Mouse (Mus musculus): Measurements from ENCODE around the gene Gm10424. TPM values are rescaled to one million over a fixed set of nuclear protein-coding genes. Genes with fewer than 3 reads are reported as not detected.
"Not testable (repeated sequence)": the region's sequence is repeated elsewhere in the genome, so short reads cannot be mapped to it uniquely, and the experiment has no call there.

Gm10424 gene
- not detected in 2 replicates for polyA plus RNA-seq (2012)

- not testable (repeated sequence) for TF ChIP-seq GATA1 (IDR thresholded peaks at IDR 0.05; ENCODE audit: low read length)
Observed at GRCm38 (mm10) chr5:95272668-95273067, at the start of gene Gm10424. TSS of gene Gm10424 (minus strand) at chr5:95272768.

DNA sequence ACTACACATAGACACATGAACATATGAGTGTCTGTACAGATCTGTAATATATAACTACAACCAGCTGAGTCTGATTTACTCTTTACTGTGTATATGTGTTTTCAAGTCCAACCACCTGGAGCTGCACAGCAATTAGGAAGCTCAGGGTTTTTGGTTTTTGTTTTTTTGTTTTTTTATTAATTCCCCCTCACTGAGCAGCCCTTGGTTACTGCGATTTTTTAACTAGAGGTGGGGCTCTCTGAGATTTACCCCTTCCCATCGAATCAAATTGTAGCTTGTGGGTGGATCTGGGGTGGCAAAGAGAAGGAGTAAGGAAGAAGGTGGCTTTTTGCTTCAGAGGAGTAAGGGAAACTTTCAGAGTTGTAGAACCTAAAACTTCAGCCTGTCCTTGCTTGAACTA, 33.0 kb upstream of the Gm10424 start, which contains the start of gene Gm3259:
Gm3259 (plus strand) TSS at position 301 of the 400 bp plus-strand sequence.
- not testable (repeated sequence) for TF ChIP-seq GATA1 (IDR thresholded peaks at IDR 0.05; ENCODE audit: low read length)

Other genes starting within 250 kb of the Gm10424 start
- not detected in 2 replicates for gene Gm7942, start 165.8 kb downstream of the Gm10424 start, polyA plus RNA-seq (2012)
- gene Gm16513, start 90.1 kb downstream of the Gm10424 start, polyA plus RNA-seq (2012) = not detected in 2 replicates
- not detected in 2 replicates for gene Gm3259, start 33.1 kb upstream of the Gm10424 start, polyA plus RNA-seq (2012)
- gene D5Ertd577e, start 184.0 kb upstream of the Gm10424 start, polyA plus RNA-seq (2012) = not detected in 2 replicates
- gene Gm3286, start 238.0 kb upstream of the Gm10424 start, polyA plus RNA-seq (2012) = not detected in 2 replicates